Mouse (Mus musculus): ENCODE data around the gene Dlg2. TPM values are rescaled to one million over a fixed set of nuclear protein-coding genes. Genes with fewer than 3 reads are reported as not detected.

Gene Dlg2
- polyA plus RNA-seq, 1 experiment from 2014 or later, result 27.1 TPM

GRCm38 (mm10) chr7:91090317-91090829 lies 613.9 kb downstream of the Dlg2 start:
- ATAC-seq, result peak; percentile 60
- 38% methylated on average over 5 of the region's 5 CpGs for WGBS

GRCm38 (mm10) chr7:91090830-91091683 lies 614.6 kb downstream of the Dlg2 start:
- Histone ChIP-seq H3K4me3 (ENCODE audit: low read depth, low read length) (peak overlapping the region; percentile 56), H3K9ac (ENCODE audit: low read depth, low read length) (peak overlapping the region; percentile 73), H3K27ac (ENCODE audit: low read length) (peak overlapping the region; percentile 72), H3K36me3 (ENCODE audit: control insufficient read depth, insufficient read depth, low read length) (no peaks in the 10 kb centered on the region), H3K9me3 (replicated peaks; ENCODE audit: control insufficient read depth, low read length, poor library complexity, severe bottlenecking) (no peaks in the 10 kb centered on the region), H3K4me2 (ENCODE audit: low read length) (peak overlapping the region; percentile 84), H3K27me3 (ENCODE audit: control insufficient read depth, insufficient read depth, low read depth, low read length) (no peaks in the 10 kb centered on the region), H3K4me1 (ENCODE audit: control insufficient read depth, insufficient read depth, low read length) (peaks cover 14% of the 10 kb centered on the region)
- ATAC-seq, result peak; percentile 82
- 2% methylated on average over 25 of the region's 25 CpGs for WGBS

More at GRCm38 (mm10) chr7:91090317-91090829, 613.9 kb downstream of the Dlg2 start:
- Histone ChIP-seq H3K4me3 (ENCODE audit: low read depth, low read length) (peak overlapping the region; percentile 56), H3K27me3 (ENCODE audit: control insufficient read depth, insufficient read depth, low read depth, low read length) (no peaks in the 10 kb centered on the region), H3K9me3 (replicated peaks; ENCODE audit: control insufficient read depth, low read length, poor library complexity, severe bottlenecking) (no peaks in the 10 kb centered on the region), H3K36me3 (ENCODE audit: control insufficient read depth, insufficient read depth, low read length) (no peaks in the 10 kb centered on the region), H3K27ac (ENCODE audit: low read length) (peak overlapping the region; percentile 72), H3K4me1 (ENCODE audit: control insufficient read depth, insufficient read depth, low read length) (peaks cover 14% of the 10 kb centered on the region), H3K9ac (ENCODE audit: low read depth, low read length) (peak overlapping the region; percentile 73), H3K4me2 (ENCODE audit: low read length) (peak overlapping the region; percentile 84)

DNA sequence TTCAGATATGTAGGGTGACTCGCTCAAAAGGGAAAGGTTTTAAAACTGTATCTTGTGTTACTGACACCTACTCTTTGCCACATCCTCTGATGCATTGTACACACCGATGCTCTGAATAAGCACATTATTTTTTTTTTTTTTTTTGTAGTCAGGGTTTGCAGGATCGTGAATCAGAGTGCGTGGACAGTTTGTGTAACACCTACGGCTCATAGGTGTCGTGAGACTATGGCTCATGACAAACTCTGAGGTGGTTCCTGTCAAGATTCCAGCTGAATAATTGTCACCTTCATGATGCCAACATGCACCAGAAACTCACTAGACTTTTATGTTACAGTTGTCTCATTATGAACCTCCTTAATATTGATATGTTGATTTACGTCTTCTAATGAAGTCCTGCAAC lies 620.0 kb downstream of the Dlg2 start:
- no peak for ATAC-seq
- 91% methylated on average over 7 of the region's 7 CpGs for WGBS
- Histone ChIP-seq H3K4me1 (ENCODE audit: control insufficient read depth, insufficient read depth, low read length) (0 out of 2 replicates have a peak, but pooled peaks cover 3% of the 10 kb centered on the region), H3K27ac (ENCODE audit: low read length) (no peak overlapping the region), H3K9ac (ENCODE audit: low read depth, low read length) (no peak overlapping the region), H3K9me3 (replicated peaks; ENCODE audit: control insufficient read depth, low read length, poor library complexity, severe bottlenecking) (no peaks in the 10 kb centered on the region), H3K4me2 (ENCODE audit: low read length) (no peak overlapping the region), H3K27me3 (ENCODE audit: control insufficient read depth, insufficient read depth, low read depth, low read length) (no peaks in the 10 kb centered on the region), H3K36me3 (ENCODE audit: control insufficient read depth, insufficient read depth, low read length) (no peaks in the 10 kb centered on the region), H3K4me3 (ENCODE audit: low read depth, low read length) (no peak overlapping the region)

- Histone ChIP-seq H3K4me1 (ENCODE audit: control insufficient read depth, insufficient read depth, low read length) (no peaks in the 10 kb centered on the region), H3K4me3 (ENCODE audit: low read depth, low read length) (no peak overlapping the region), H3K4me2 (ENCODE audit: low read length) (no peak overlapping the region), H3K9me3 (replicated peaks; ENCODE audit: control insufficient read depth, low read length, poor library complexity, severe bottlenecking) (no peaks in the 10 kb centered on the region), H3K27me3 (ENCODE audit: control insufficient read depth, insufficient read depth, low read depth, low read length) (no peaks in the 10 kb centered on the region), H3K36me3 (ENCODE audit: control insufficient read depth, insufficient read depth, low read length) (no peaks in the 10 kb centered on the region), H3K9ac (ENCODE audit: low read depth, low read length) (no peak overlapping the region), H3K27ac (ENCODE audit: low read length) (no peak overlapping the region)
- ATAC-seq, result no peak
- 92% methylated on average over 3 of the region's 3 CpGs for WGBS
Observed at GRCm38 (mm10) chr7:91098521-91098920, 622.0 kb downstream of the Dlg2 start.

GRCm38 (mm10) chr7:91109575-91109974 lies 633.1 kb downstream of the Dlg2 start:
- Histone ChIP-seq H3K9me3 (replicated peaks; ENCODE audit: control insufficient read depth, low read length, poor library complexity, severe bottlenecking) (no peaks in the 10 kb centered on the region), H3K4me2 (ENCODE audit: low read length) (no peak overlapping the region), H3K4me3 (ENCODE audit: low read depth, low read length) (no peak overlapping the region), H3K4me1 (ENCODE audit: control insufficient read depth, insufficient read depth, low read length) (no peaks in the 10 kb centered on the region), H3K9ac (ENCODE audit: low read depth, low read length) (no peak overlapping the region), H3K27me3 (ENCODE audit: control insufficient read depth, insufficient read depth, low read depth, low read length) (no peaks in the 10 kb centered on the region), H3K27ac (ENCODE audit: low read length) (no peak overlapping the region), H3K36me3 (ENCODE audit: control insufficient read depth, insufficient read depth, low read length) (no peaks in the 10 kb centered on the region)
- WGBS, result 78% methylated on average over 3 of the region's 3 CpGs
- no peak for ATAC-seq

- WGBS, result 82% methylated on average over 4 of the region's 4 CpGs
- Histone ChIP-seq H3K27ac (ENCODE audit: low read length) (no peak overlapping the region), H3K9me3 (replicated peaks; ENCODE audit: control insufficient read depth, low read length, poor library complexity, severe bottlenecking) (no peaks in the 10 kb centered on the region), H3K36me3 (ENCODE audit: control insufficient read depth, insufficient read depth, low read length) (no peaks in the 10 kb centered on the region), H3K4me1 (ENCODE audit: control insufficient read depth, insufficient read depth, low read length) (no peaks in the 10 kb centered on the region), H3K9ac (ENCODE audit: low read depth, low read length) (no peak overlapping the region), H3K4me2 (ENCODE audit: low read length) (no peak overlapping the region), H3K4me3 (ENCODE audit: low read depth, low read length) (no peak overlapping the region), H3K27me3 (ENCODE audit: control insufficient read depth, insufficient read depth, low read depth, low read length) (no peaks in the 10 kb centered on the region)
- ATAC-seq, result no peak
Observed at GRCm38 (mm10) chr7:91132128-91132527, 655.7 kb downstream of the Dlg2 start.

DNA sequence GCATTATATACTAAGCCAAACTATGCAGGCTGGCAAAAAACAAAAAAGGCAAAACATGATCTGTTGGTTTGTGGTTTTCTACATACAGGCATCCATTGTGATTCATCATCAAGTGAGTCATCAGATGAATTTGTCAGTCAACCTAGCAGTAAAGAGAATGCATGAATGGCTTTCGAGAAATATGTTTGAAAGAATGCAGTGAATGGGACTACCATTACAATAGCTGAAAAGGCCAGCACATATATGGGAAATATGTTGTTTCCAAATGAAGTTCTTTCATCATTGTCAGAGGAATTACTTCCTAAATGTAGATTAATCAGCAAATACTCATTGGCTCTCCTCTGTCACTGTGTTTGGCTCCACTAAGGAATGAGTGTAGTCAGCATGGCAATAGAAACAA lies 677.6 kb downstream of the Dlg2 start:
- H3K4me3 ChIP-seq (ENCODE audit: low read depth, low read length), result no peak overlapping the region
- no peak overlapping the region for H3K9ac ChIP-seq (ENCODE audit: low read depth, low read length)
- ATAC-seq, result no peak
- no peak overlapping the region for H3K4me2 ChIP-seq (ENCODE audit: low read length)
- H3K9me3 ChIP-seq (replicated peaks; ENCODE audit: control insufficient read depth, low read length, poor library complexity, severe bottlenecking), result no peaks in the 10 kb centered on the region
- no peak overlapping the region for H3K27ac ChIP-seq (ENCODE audit: low read length)
- WGBS, result 79% methylated on average over 1 of the region's 1 CpGs
- no peaks in the 10 kb centered on the region for H3K27me3 ChIP-seq (ENCODE audit: control insufficient read depth, insufficient read depth, low read depth, low read length)
- H3K36me3 ChIP-seq (ENCODE audit: control insufficient read depth, insufficient read depth, low read length), result no peaks in the 10 kb centered on the region
- H3K4me1 ChIP-seq (ENCODE audit: control insufficient read depth, insufficient read depth, low read length), result no peaks in the 10 kb centered on the region

GRCm38 (mm10) chr7:91159144-91159543 lies 682.7 kb downstream of the Dlg2 start:
- Histone ChIP-seq H3K4me3 (ENCODE audit: low read depth, low read length) (no peak overlapping the region), H3K9ac (ENCODE audit: low read depth, low read length) (no peak overlapping the region), H3K9me3 (replicated peaks; ENCODE audit: control insufficient read depth, low read length, poor library complexity, severe bottlenecking) (no peaks in the 10 kb centered on the region), H3K36me3 (ENCODE audit: control insufficient read depth, insufficient read depth, low read length) (no peaks in the 10 kb centered on the region), H3K4me2 (ENCODE audit: low read length) (no peak overlapping the region), H3K27ac (ENCODE audit: low read length) (no peak overlapping the region), H3K4me1 (ENCODE audit: control insufficient read depth, insufficient read depth, low read length) (0 out of 2 replicates have a peak, but pooled peaks cover 2% of the 10 kb centered on the region), H3K27me3 (ENCODE audit: control insufficient read depth, insufficient read depth, low read depth, low read length) (no peaks in the 10 kb centered on the region)
- 0 out of 2 replicates have a peak, but pooled peaks have one; percentile 66 for ATAC-seq
- WGBS, result 47% methylated on average over 5 of the region's 5 CpGs

- WGBS, result 59% methylated on average over 2 of the region's 2 CpGs
- Histone ChIP-seq H3K9me3 (replicated peaks; ENCODE audit: control insufficient read depth, low read length, poor library complexity, severe bottlenecking) (no peaks in the 10 kb centered on the region), H3K27me3 (ENCODE audit: control insufficient read depth, insufficient read depth, low read depth, low read length) (no peaks in the 10 kb centered on the region), H3K27ac (ENCODE audit: low read length) (no peak overlapping the region), H3K4me2 (ENCODE audit: low read length) (no peak overlapping the region), H3K36me3 (ENCODE audit: control insufficient read depth, insufficient read depth, low read length) (no peaks in the 10 kb centered on the region), H3K4me3 (ENCODE audit: low read depth, low read length) (no peak overlapping the region), H3K9ac (ENCODE audit: low read depth, low read length) (no peak overlapping the region), H3K4me1 (ENCODE audit: control insufficient read depth, insufficient read depth, low read length) (0 out of 2 replicates have a peak, but pooled peaks cover 2% of the 10 kb centered on the region)
- ATAC-seq, result peak; percentile 56
Observed at GRCm38 (mm10) chr7:91161643-91162175, 685.2 kb downstream of the Dlg2 start.

All from midbrain, embryonic 16.5 days (tissue).